Mouse (Mus musculus) C2C12 (cell line): ENCODE measurements around the gene Anxa5. TPM values are rescaled to one million over a fixed set of nuclear protein-coding genes. Genes with fewer than 3 reads are reported as not detected.

Experiments
- H3K27me3 ChIP-seq: one replicate; pipeline ENCODE4 v1.6.1; 2011; ENCODE audit not compliant: control insufficient read depth, insufficient read depth, insufficient read length
- H3K36me3 ChIP-seq: one replicate; pipeline ENCODE4 v1.6.1; 2011; ENCODE audit not compliant: control insufficient read depth, insufficient read depth
- H3K4me3 ChIP-seq: one replicate; pipeline ENCODE4 v1.5.1; 2011; ENCODE audit warnings: mild to moderate bottlenecking, control low read depth; ENCODE audit not compliant: poor library complexity, insufficient read depth, severe bottlenecking
- H3K79me2 ChIP-seq: one replicate; pipeline ENCODE4 v1.6.1; 2011; ENCODE audit not compliant: control insufficient read depth, insufficient read depth
- H3K79me3 ChIP-seq: one replicate; pipeline ENCODE4 v1.6.1; 2011; ENCODE audit warnings: low read depth, control low read depth
- H3ac ChIP-seq: one replicate; pipeline ENCODE3; 2011; ENCODE audit warnings: low read depth; ENCODE audit not compliant: control insufficient read depth, insufficient read length
- CEBPB ChIP-seq: IDR thresholded peaks from one replicate; pipeline ENCODE4 v1.6.1; 2011; ENCODE audit warnings: low read depth, mild to moderate bottlenecking, control low read depth, moderate library complexity
- CTCF ChIP-seq: IDR thresholded peaks from one replicate; pipeline ENCODE4 v1.5.1; 2011; ENCODE audit not compliant: control insufficient read depth, insufficient read depth, insufficient read length
- FOSL1 ChIP-seq: IDR thresholded peaks from one replicate; pipeline ENCODE4 v1.8.0; 2011; ENCODE audit warnings: mild to moderate bottlenecking, low read length; ENCODE audit not compliant: poor library complexity, insufficient read depth, severe bottlenecking
- MAX ChIP-seq: IDR thresholded peaks from one replicate; pipeline ENCODE4 v1.6.1; 2011; ENCODE audit warnings: mild to moderate bottlenecking, control low read depth
- MYOD1 ChIP-seq: IDR thresholded peaks from one replicate; pipeline ENCODE4 v1.6.1; 2011; ENCODE audit warnings: low read depth; ENCODE audit not compliant: control insufficient read depth, insufficient read length
- MYOG ChIP-seq: IDR thresholded peaks from one replicate; pipeline ENCODE4 v1.6.1; 2011; ENCODE audit not compliant: control insufficient read depth, insufficient read length; ENCODE audit errors: extremely low read depth
- USF1 ChIP-seq: IDR thresholded peaks from one replicate; pipeline ENCODE4 v1.6.1; 2011; ENCODE audit warnings: low read depth, mild to moderate bottlenecking, control low read depth, moderate library complexity
- polyA plus RNA-seq: library from polyadenylated mRNA; unstranded; fragments of >200 nt; fragmentation: generic; extraction: Trizol; gene quantifications from one replicate; pipeline ENCODE4 v1.2.1, GENCODE M21; 2012; ENCODE audit warnings: missing spikeins

Anxa5 gene
- polyA plus RNA-seq, 1 experiment = 441 TPM

DNA sequence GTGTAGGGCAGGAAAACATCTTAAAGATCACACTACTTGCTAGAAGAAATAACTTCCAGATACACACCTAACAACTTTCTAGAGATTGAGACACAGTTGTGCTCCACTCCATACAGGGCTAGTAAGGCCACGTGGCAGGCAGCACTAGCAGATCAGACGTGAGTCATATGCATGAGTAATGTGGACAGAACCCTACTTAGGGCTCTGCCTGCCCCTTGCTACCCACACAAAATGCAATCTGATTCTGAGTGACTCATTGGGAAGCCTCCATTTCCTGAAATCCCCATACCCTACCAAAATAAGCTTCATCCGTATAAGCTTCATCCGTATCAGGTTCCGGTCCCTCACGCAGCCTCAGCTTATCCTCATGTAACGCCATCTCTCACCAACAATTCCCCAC lies 8.1 kb downstream of the Anxa5 start:
- no peak overlapping the region for H3K4me3 ChIP-seq
- peak; percentile 95 for TF ChIP-seq FOSL1
- TF ChIP-seq MYOD1 = peak; percentile 51
- TF ChIP-seq MYOG = no peak
- peak; percentile 57 for TF ChIP-seq CEBPB
- TF ChIP-seq MAX = peak; percentile 100
- TF ChIP-seq CTCF = no peak
- peak; percentile 96 for TF ChIP-seq USF1
- H3K79me3 ChIP-seq = peaks cover 68% of the 10 kb centered on the region
- H3K27me3 ChIP-seq = no peaks in the 10 kb centered on the region
- H3K79me2 ChIP-seq = peaks cover 83% of the 10 kb centered on the region
- H3K36me3 ChIP-seq = peaks cover 49% of the 10 kb centered on the region
- H3ac ChIP-seq = no peak overlapping the region

DNA sequence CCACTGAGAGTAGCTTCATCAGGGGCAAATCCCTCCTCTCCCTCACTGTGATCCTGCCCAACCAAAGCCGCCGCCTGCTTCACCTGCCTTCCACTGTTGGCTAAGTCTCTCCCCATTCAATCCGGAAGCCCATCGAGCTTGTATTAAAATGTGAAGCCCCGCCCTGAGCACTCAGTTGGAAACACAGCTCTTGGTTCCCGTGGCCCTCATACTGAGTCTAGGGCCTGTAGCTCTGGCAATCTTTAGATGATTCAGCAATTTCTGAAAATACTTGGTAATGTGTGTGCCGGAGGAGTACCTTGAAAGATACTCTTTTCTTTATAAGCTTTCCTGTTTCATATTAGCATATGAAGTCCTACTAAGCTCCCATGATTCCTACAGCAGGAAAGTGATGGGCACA lies 10.2 kb downstream of the Anxa5 start:
- Histone ChIP-seq H3K4me3 (no peak overlapping the region), H3K79me2 (peaks cover 83% of the 10 kb centered on the region), H3K27me3 (no peaks in the 10 kb centered on the region), H3ac (no peak overlapping the region), H3K36me3 (peaks cover 63% of the 10 kb centered on the region), H3K79me3 (peaks cover 51% of the 10 kb centered on the region)
- TF ChIP-seq MYOG = no peak
- no peak for TF ChIP-seq MAX
- TF ChIP-seq MYOD1 = no peak
- no peak for TF ChIP-seq CTCF
- TF ChIP-seq FOSL1 = no peak
- no peak for TF ChIP-seq USF1
- TF ChIP-seq CEBPB = no peak

DNA sequence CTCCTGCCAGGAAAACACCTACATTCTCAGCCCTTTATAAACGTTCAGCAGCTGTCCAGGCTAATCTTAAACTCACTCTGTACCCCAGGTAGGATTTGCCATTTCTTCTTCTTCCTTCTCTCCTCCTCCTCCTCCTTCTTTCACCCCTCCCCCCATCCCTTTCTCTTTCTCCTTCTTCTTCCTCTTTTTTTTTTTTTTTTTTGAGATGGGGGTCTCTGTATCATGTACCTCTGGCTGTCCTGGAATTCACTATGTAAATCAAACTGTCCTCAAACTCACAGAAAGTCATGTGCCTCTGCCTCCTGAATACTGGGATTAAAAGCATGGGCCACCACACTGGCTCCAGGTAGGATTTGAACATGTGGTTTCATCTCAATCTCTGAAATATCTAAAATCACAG lies 13.3 kb downstream of the Anxa5 start:
- Histone ChIP-seq H3ac (no peak overlapping the region), H3K27me3 (no peaks in the 10 kb centered on the region), H3K79me3 (peaks cover 41% of the 10 kb centered on the region), H3K79me2 (peaks cover 81% of the 10 kb centered on the region), H3K4me3 (no peak overlapping the region), H3K36me3 (peaks cover 88% of the 10 kb centered on the region)
- TF ChIP-seq CTCF = no peak
- no peak for TF ChIP-seq USF1
- TF ChIP-seq MAX = no peak
- no peak for TF ChIP-seq CEBPB
- no peak for TF ChIP-seq MYOG
- no peak for TF ChIP-seq MYOD1
- no peak for TF ChIP-seq FOSL1

DNA sequence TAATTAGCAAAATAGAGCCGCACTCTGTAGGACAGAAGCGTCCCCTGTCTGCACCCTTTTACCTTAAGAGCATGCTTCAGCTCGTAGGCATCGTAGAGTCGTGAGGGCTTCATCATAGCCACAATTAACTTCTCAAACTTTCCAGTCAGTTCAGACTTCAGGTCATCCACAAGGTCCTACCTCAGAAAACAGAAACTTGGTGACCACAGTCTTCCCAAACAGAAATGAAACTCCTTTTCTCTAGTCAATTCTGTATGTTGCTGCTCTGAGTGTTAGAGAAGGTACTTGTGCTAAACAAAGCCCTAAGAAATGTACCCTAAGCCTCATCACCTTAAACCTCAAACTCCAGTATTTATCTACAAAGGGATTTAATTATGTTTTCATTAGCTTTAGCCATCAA lies 13.9 kb downstream of the Anxa5 start:
- Histone ChIP-seq H3K27me3 (no peaks in the 10 kb centered on the region), H3K36me3 (peaks cover 91% of the 10 kb centered on the region), H3K79me3 (peaks cover 36% of the 10 kb centered on the region), H3K4me3 (no peak overlapping the region), H3ac (no peak overlapping the region), H3K79me2 (peaks cover 75% of the 10 kb centered on the region)
- TF ChIP-seq CEBPB (no peak), CTCF (no peak), FOSL1 (no peak), MAX (no peak), MYOD1 (no peak), MYOG (no peak), USF1 (no peak)

DNA sequence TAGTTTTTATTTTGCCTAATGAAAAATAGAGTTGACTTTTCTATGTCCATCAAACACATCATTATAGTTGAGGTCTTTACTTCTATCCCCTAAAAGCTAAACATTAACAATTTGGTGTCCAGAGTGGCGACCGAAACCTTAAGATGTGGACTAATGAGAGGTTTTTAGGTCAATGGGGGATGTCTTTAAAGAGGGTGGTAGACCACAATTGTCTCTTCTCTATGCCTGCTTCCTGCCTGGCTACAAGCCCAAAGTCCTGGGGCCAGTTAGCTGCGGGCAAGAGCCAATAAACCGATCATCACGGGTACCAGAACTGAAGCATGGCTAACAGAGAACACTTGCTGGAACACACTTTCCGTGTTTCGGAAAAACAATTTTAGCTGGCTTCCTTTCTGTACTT lies 15.0 kb downstream of the Anxa5 start:
- Histone ChIP-seq H3K36me3 (peaks cover 94% of the 10 kb centered on the region), H3K79me2 (peaks cover 72% of the 10 kb centered on the region), H3ac (no peak overlapping the region), H3K27me3 (no peaks in the 10 kb centered on the region), H3K79me3 (peaks cover 25% of the 10 kb centered on the region), H3K4me3 (no peak overlapping the region)
- TF ChIP-seq MYOG (no peak), MAX (no peak), CTCF (no peak), FOSL1 (no peak), USF1 (no peak), CEBPB (no peak), MYOD1 (no peak)

DNA sequence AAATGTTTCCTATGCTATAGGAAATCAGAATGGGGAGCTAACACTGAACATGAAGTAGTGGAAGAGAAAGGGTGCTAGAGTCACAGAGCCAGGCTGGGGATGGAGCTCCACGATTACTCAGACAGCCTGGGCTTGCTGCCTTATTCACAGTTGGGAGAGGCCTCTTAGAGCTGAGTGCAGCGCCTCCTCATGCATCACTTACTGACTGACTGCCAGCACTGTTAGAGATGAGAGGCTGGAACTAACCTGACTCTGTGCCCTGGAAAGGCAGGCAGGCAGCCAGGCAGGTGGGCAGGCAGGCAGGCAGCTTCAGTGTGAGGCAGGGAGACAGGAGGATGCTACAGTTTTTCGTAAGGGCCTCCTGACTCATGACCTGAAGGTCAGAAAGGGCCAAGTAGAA lies 20.1 kb downstream of the Anxa5 start:
- Histone ChIP-seq H3K79me2 (peaks cover 31% of the 10 kb centered on the region), H3K27me3 (no peaks in the 10 kb centered on the region), H3K79me3 (peaks cover 4% of the 10 kb centered on the region), H3ac (no peak overlapping the region), H3K4me3 (no peak overlapping the region), H3K36me3 (peaks cover 99% of the 10 kb centered on the region)
- TF ChIP-seq MYOD1 (no peak), MYOG (no peak)
